Mouse (Mus musculus): Measurements from ENCODE around the gene Rfng. TPM values are rescaled to one million over a fixed set of nuclear protein-coding genes. Genes with fewer than 3 reads are reported as not detected.

Gene Rfng
- polyA plus RNA-seq, 1 experiment, result 19.7 TPM

- H3K36me3 ChIP-seq (ENCODE audit: control insufficient read depth, insufficient read depth), result peaks cover 47% of the 10 kb centered on the region
- no peaks in the 10 kb centered on the region for H3K27me3 ChIP-seq (ENCODE audit: control insufficient read depth, insufficient read depth, insufficient read length)
Measured at GRCm38 (mm10) chr11:120808010-120808409, 24.0 kb upstream of the Rfng start.

GRCm38 (mm10) chr11:120805375-120806298, 21.6 kb upstream of the Rfng start:
- no peaks in the 10 kb centered on the region for H3K27me3 ChIP-seq (ENCODE audit: control insufficient read depth, insufficient read depth, insufficient read length)
- TF ChIP-seq USF1 (IDR thresholded peaks at IDR 0.05; ENCODE audit: low read depth) (no peak), REST (IDR thresholded peaks at IDR 0.05; ENCODE audit: insufficient read depth, insufficient read length) (no peak), MAX (IDR thresholded peaks at IDR 0.05; ENCODE audit: low read depth) (no peak), E2F4 (IDR thresholded peaks at IDR 0.05; ENCODE audit: insufficient read depth) (no peak), POLR2AphosphoS2 (IDR thresholded peaks at IDR 0.05; ENCODE audit: insufficient read length, low read depth) (no peak), MYOD1 (IDR thresholded peaks at IDR 0.05; ENCODE audit: control insufficient read depth in 1 of 3, insufficient read length in 2 of 3, low read depth in 2 of 3) (no peak), TCF3 (IDR thresholded peaks at IDR 0.05; ENCODE audit: insufficient read length, low read depth) (no peak), POLR2A (IDR thresholded peaks at IDR 0.05; ENCODE audit: insufficient read length, low read depth) (no peak), MYOG (IDR thresholded peaks at IDR 0.05; ENCODE audit: control insufficient read depth in 1 of 3, insufficient read depth in 1 of 3, insufficient read length in 2 of 3, low read depth in 2 of 3) (no peak), SRF (IDR thresholded peaks at IDR 0.05; ENCODE audit: control insufficient read depth, insufficient read length, low read depth) (no peak), TCF12 (IDR thresholded peaks at IDR 0.05; ENCODE audit: insufficient read depth, poor library complexity, severe bottlenecking) (no peak), CEBPB (IDR thresholded peaks at IDR 0.05; ENCODE audit: insufficient read depth, poor library complexity, severe bottlenecking) (no peak)
- no peak overlapping the region for H3ac ChIP-seq (ENCODE audit: control insufficient read depth, insufficient read length)
- H3K36me3 ChIP-seq (ENCODE audit: control insufficient read depth, insufficient read depth), result peaks cover 30% of the 10 kb centered on the region
- H3K79me2 ChIP-seq (ENCODE audit: control insufficient read depth, insufficient read depth), result no peaks in the 10 kb centered on the region
- no peak overlapping the region for H3K4me3 ChIP-seq
- no peak overlapping the region for H3K4me2 ChIP-seq (ENCODE audit: low read depth)

More at GRCm38 (mm10) chr11:120808010-120808409, 24.0 kb upstream of the Rfng start:
- H3K4me2 ChIP-seq (ENCODE audit: low read depth), result no peak overlapping the region
- TF ChIP-seq TCF3 (IDR thresholded peaks at IDR 0.05; ENCODE audit: insufficient read length, low read depth), result no peak
- no peak for TF ChIP-seq MYOD1 (IDR thresholded peaks at IDR 0.05; ENCODE audit: control insufficient read depth in 1 of 3, insufficient read length in 2 of 3, low read depth in 2 of 3)
- no peak for TF ChIP-seq MAX (IDR thresholded peaks at IDR 0.05; ENCODE audit: low read depth)
- no peak for TF ChIP-seq POLR2A (IDR thresholded peaks at IDR 0.05; ENCODE audit: insufficient read length, low read depth)
- no peak for TF ChIP-seq USF1 (IDR thresholded peaks at IDR 0.05; ENCODE audit: low read depth)
- no peak for TF ChIP-seq E2F4 (IDR thresholded peaks at IDR 0.05; ENCODE audit: insufficient read depth)
- TF ChIP-seq SRF (IDR thresholded peaks at IDR 0.05; ENCODE audit: control insufficient read depth, insufficient read length, low read depth), result no peak
- no peak for TF ChIP-seq MYOG (IDR thresholded peaks at IDR 0.05; ENCODE audit: control insufficient read depth in 1 of 3, insufficient read depth in 1 of 3, insufficient read length in 2 of 3, low read depth in 2 of 3)
- no peak for TF ChIP-seq TCF12 (IDR thresholded peaks at IDR 0.05; ENCODE audit: insufficient read depth, poor library complexity, severe bottlenecking)
- TF ChIP-seq REST (IDR thresholded peaks at IDR 0.05; ENCODE audit: insufficient read depth, insufficient read length), result no peak
- no peak for TF ChIP-seq CEBPB (IDR thresholded peaks at IDR 0.05; ENCODE audit: insufficient read depth, poor library complexity, severe bottlenecking)
- TF ChIP-seq POLR2AphosphoS2 (IDR thresholded peaks at IDR 0.05; ENCODE audit: insufficient read length, low read depth), result no peak
- no peaks in the 10 kb centered on the region for H3K79me2 ChIP-seq (ENCODE audit: control insufficient read depth, insufficient read depth)
- no peak overlapping the region for H3ac ChIP-seq (ENCODE audit: control insufficient read depth, insufficient read length)
- H3K4me3 ChIP-seq, result no peak overlapping the region

- Histone ChIP-seq H3K79me2 (ENCODE audit: control insufficient read depth, insufficient read depth) (no peaks in the 10 kb centered on the region), H3ac (ENCODE audit: control insufficient read depth, insufficient read length) (no peak overlapping the region), H3K4me3 (no peak overlapping the region), H3K4me2 (ENCODE audit: low read depth) (no peak overlapping the region), H3K36me3 (ENCODE audit: control insufficient read depth, insufficient read depth) (peaks cover 26% of the 10 kb centered on the region), H3K27me3 (ENCODE audit: control insufficient read depth, insufficient read depth, insufficient read length) (no peaks in the 10 kb centered on the region)
- TF ChIP-seq USF1 (IDR thresholded peaks at IDR 0.05; ENCODE audit: low read depth), result no peak
- TF ChIP-seq POLR2AphosphoS2 (IDR thresholded peaks at IDR 0.05; ENCODE audit: insufficient read length, low read depth), result peak; percentile 54
Measured at GRCm38 (mm10) chr11:120804769-120805168, 20.8 kb upstream of the Rfng start.

- Histone ChIP-seq H3ac (ENCODE audit: control insufficient read depth, insufficient read length) (no peak overlapping the region), H3K4me2 (ENCODE audit: low read depth) (no peak overlapping the region), H3K36me3 (ENCODE audit: control insufficient read depth, insufficient read depth) (peaks cover 26% of the 10 kb centered on the region), H3K79me2 (ENCODE audit: control insufficient read depth, insufficient read depth) (no peaks in the 10 kb centered on the region), H3K27me3 (ENCODE audit: control insufficient read depth, insufficient read depth, insufficient read length) (no peaks in the 10 kb centered on the region), H3K4me3 (no peak overlapping the region)
- TF ChIP-seq CEBPB (IDR thresholded peaks at IDR 0.05; ENCODE audit: insufficient read depth, poor library complexity, severe bottlenecking) (no peak), POLR2AphosphoS2 (IDR thresholded peaks at IDR 0.05; ENCODE audit: insufficient read length, low read depth) (peak; percentile 79)
Measured at GRCm38 (mm10) chr11:120804274-120804673, 20.3 kb upstream of the Rfng start.

All from myocyte (in vitro differentiated cells).